Mouse (Mus musculus) liver, embryonic 16.5 days (tissue): ENCODE results near the gene Elovl6. TPM values are rescaled to one million over a fixed set of nuclear protein-coding genes. Genes with fewer than 3 reads are reported as not detected.
A peak's percentile ranks its signal among the peaks of the same experiment; 100 is the strongest.

ENCODE experiments used
- ATAC-seq: fragments of 200-750 bp; cut with Nextera tagmentation; 2 replicates; pipeline ENCODE4 v1.8.0; 2017; ENCODE audit warnings: low read depth, mild to moderate bottlenecking, moderate number of reproducible peaks, moderate library complexity
- H3K27ac ChIP-seq: fragments of 300-500 bp; sonication (generic); 2 replicates; pipeline ENCODE4 v1.5.1; 2014; ENCODE audit warnings: mild to moderate bottlenecking, low read length
- H3K27me3 ChIP-seq: fragments of 300-500 bp; sonication (generic); 2 replicates; pipeline ENCODE4 v1.6.1; 2014; ENCODE audit warnings: low read depth, low read length, mixed read lengths; ENCODE audit not compliant: control insufficient read depth, insufficient read depth
- H3K36me3 ChIP-seq: fragments of 300-500 bp; sonication (generic); 2 replicates; pipeline ENCODE4 v1.6.1; 2014; ENCODE audit warnings: mild to moderate bottlenecking; ENCODE audit not compliant: control insufficient read depth, insufficient read depth
- H3K4me1 ChIP-seq: fragments of 300-500 bp; sonication (generic); 2 replicates; pipeline ENCODE4 v1.6.1; 2014; ENCODE audit warnings: low read depth, low read length, mixed read lengths; ENCODE audit not compliant: control insufficient read depth
- H3K4me2 ChIP-seq: fragments of 300-500 bp; sonication (generic); 2 replicates; pipeline ENCODE4 v1.6.1; 2014; ENCODE audit warnings: low read depth, low read length, mixed read lengths
- H3K4me3 ChIP-seq: fragments of 300-500 bp; sonication (generic); 2 replicates; pipeline ENCODE4 v1.5.1; 2014; ENCODE audit warnings: low read depth, mild to moderate bottlenecking, low read length
- H3K9ac ChIP-seq: fragments of 300-500 bp; sonication (generic); 2 replicates; pipeline ENCODE4 v1.6.1; 2014; ENCODE audit warnings: low read depth, low read length
- H3K9me3 ChIP-seq: fragments of 300-500 bp; sonication (generic); replicated peaks from 2 replicates; pipeline ENCODE4 v1.6.1; 2016; ENCODE audit warnings: low read length; ENCODE audit not compliant: control insufficient read depth
- WGBS: fragments of 180-500 bp; shearing (Covaris S2); extraction: QIAGEN DNeasy Blood & Tissue Kit; methylation state at CpG from one replicate; pipeline ENCODE4 v1.1.7; 2014; ENCODE audit not compliant: insufficient replicate concordance; 5-methylcytosine and 5-hydroxymethylcytosine counted together
- polyA plus RNA-seq: library from polyadenylated mRNA; unstranded; fragments of >200 nt; fragmentation: Nextera tagmentation; extraction: Ambion mirVana; gene quantifications from 2 replicates; pipeline ENCODE4 v1.2.1, GENCODE M21; 2015

Gene Elovl6
- polyA plus RNA-seq, 1 experiment from 2014 or later = 15.0 TPM

GRCm38 (mm10) chr3:129613756-129614155 is 81.6 kb downstream of the Elovl6 start:
- Histone ChIP-seq H3K36me3 (no peaks in the 10 kb centered on the region), H3K9ac (no peak overlapping the region), H3K4me1 (no peaks in the 10 kb centered on the region; the same call in none of the 2 replicates), H3K4me3 (no peak overlapping the region), H3K27ac (peak overlapping the region; percentile 13; the same call in 1 of the 2 replicates), H3K9me3 (no peaks in the 10 kb centered on the region), H3K27me3 (no peaks in the 10 kb centered on the region), H3K4me2 (no peak overlapping the region)
- WGBS = 48% methylated on average over 7 of the region's 7 CpGs
- no peak for ATAC-seq

GRCm38 (mm10) chr3:129614216-129614615 is 82.1 kb downstream of the Elovl6 start:
- no peaks in the 10 kb centered on the region for H3K27me3 ChIP-seq
- no peaks in the 10 kb centered on the region for H3K36me3 ChIP-seq
- WGBS = 63% methylated on average over 2 of the region's 2 CpGs
- H3K9me3 ChIP-seq = no peaks in the 10 kb centered on the region
- no peak overlapping the region for H3K9ac ChIP-seq
- H3K4me1 ChIP-seq = no peaks in the 10 kb centered on the region; the same call in none of the 2 replicates
- no peak; the same call in 1 of the 2 replicates for ATAC-seq
- no peak overlapping the region for H3K27ac ChIP-seq
- no peak overlapping the region for H3K4me3 ChIP-seq
- H3K4me2 ChIP-seq = no peak overlapping the region

- no peak overlapping the region for H3K4me3 ChIP-seq
- no peak overlapping the region for H3K4me2 ChIP-seq
- H3K9me3 ChIP-seq = no peaks in the 10 kb centered on the region
- no peaks in the 10 kb centered on the region for H3K27me3 ChIP-seq
- H3K4me1 ChIP-seq = peaks cover 2% of the 10 kb centered on the region
- no peak for ATAC-seq
- no peaks in the 10 kb centered on the region for H3K36me3 ChIP-seq
- no peak overlapping the region for H3K9ac ChIP-seq
- 72% methylated on average over 11 of the region's 11 CpGs for WGBS
- H3K27ac ChIP-seq = no peak overlapping the region
Measured at GRCm38 (mm10) chr3:129617450-129617849, 85.3 kb downstream of the Elovl6 start.

GRCm38 (mm10) chr3:129619194-129619775 is 87.1 kb downstream of the Elovl6 start:
- Histone ChIP-seq H3K4me3 (no peak overlapping the region), H3K9me3 (no peaks in the 10 kb centered on the region), H3K4me1 (peaks cover 2% of the 10 kb centered on the region; the same call in 1 of the 2 replicates), H3K36me3 (no peaks in the 10 kb centered on the region), H3K4me2 (no peak overlapping the region), H3K27ac (no peak overlapping the region), H3K27me3 (no peaks in the 10 kb centered on the region), H3K9ac (no peak overlapping the region)
- no peak for ATAC-seq
- WGBS = 71% methylated on average over 16 of the region's 16 CpGs

GRCm38 (mm10) chr3:129620802-129621201 is 88.6 kb downstream of the Elovl6 start:
- no peaks in the 10 kb centered on the region for H3K9me3 ChIP-seq
- no peak for ATAC-seq

GRCm38 (mm10) chr3:129621255-129621654 is 89.1 kb downstream of the Elovl6 start:
- 48% methylated on average over 5 of the region's 5 CpGs for WGBS
- no peaks in the 10 kb centered on the region for H3K9me3 ChIP-seq
- no peak overlapping the region for H3K27ac ChIP-seq
- no peak overlapping the region for H3K9ac ChIP-seq
- no peaks in the 10 kb centered on the region for H3K27me3 ChIP-seq
- peaks cover 2% of the 10 kb centered on the region; the same call in 1 of the 2 replicates for H3K4me1 ChIP-seq
- H3K36me3 ChIP-seq = no peaks in the 10 kb centered on the region
- no peak for ATAC-seq
- H3K4me3 ChIP-seq = no peak overlapping the region
- no peak overlapping the region for H3K4me2 ChIP-seq

More at GRCm38 (mm10) chr3:129620802-129621201, 88.6 kb downstream of the Elovl6 start:
- 44% methylated on average over 3 of the region's 3 CpGs for WGBS
- Histone ChIP-seq H3K27me3 (no peaks in the 10 kb centered on the region), H3K4me3 (no peak overlapping the region), H3K4me1 (peaks cover 2% of the 10 kb centered on the region; the same call in 1 of the 2 replicates), H3K9ac (no peak overlapping the region), H3K4me2 (no peak overlapping the region), H3K36me3 (no peaks in the 10 kb centered on the region), H3K27ac (no peak overlapping the region)

GRCm38 (mm10) chr3:129622120-129622519 is 90.0 kb downstream of the Elovl6 start:
- Histone ChIP-seq H3K27ac (no peak overlapping the region), H3K9ac (no peak overlapping the region), H3K4me2 (no peak overlapping the region), H3K4me1 (peaks cover 2% of the 10 kb centered on the region; the same call in 1 of the 2 replicates), H3K9me3 (no peaks in the 10 kb centered on the region), H3K36me3 (no peaks in the 10 kb centered on the region), H3K27me3 (no peaks in the 10 kb centered on the region), H3K4me3 (no peak overlapping the region)
- no peak for ATAC-seq
- WGBS = 56% methylated on average over 9 of the region's 9 CpGs

- no peak for ATAC-seq
- H3K4me1 ChIP-seq = peaks cover 2% of the 10 kb centered on the region; the same call in 1 of the 2 replicates
- no peak overlapping the region for H3K4me2 ChIP-seq
- H3K9me3 ChIP-seq = no peaks in the 10 kb centered on the region
- no peak overlapping the region for H3K9ac ChIP-seq
- no peak overlapping the region for H3K27ac ChIP-seq
- H3K27me3 ChIP-seq = no peaks in the 10 kb centered on the region
- WGBS = 85% methylated on average over 5 of the region's 5 CpGs
- no peak overlapping the region for H3K4me3 ChIP-seq
- H3K36me3 ChIP-seq = no peaks in the 10 kb centered on the region
Measured at GRCm38 (mm10) chr3:129622705-129623104, 90.5 kb downstream of the Elovl6 start.

GRCm38 (mm10) chr3:129624193-129624805 is 92.1 kb downstream of the Elovl6 start:
- H3K4me1 ChIP-seq = peaks cover 2% of the 10 kb centered on the region; the same call in 1 of the 2 replicates
- H3K36me3 ChIP-seq = no peaks in the 10 kb centered on the region
- H3K27me3 ChIP-seq = no peaks in the 10 kb centered on the region
- H3K4me3 ChIP-seq = no peak overlapping the region
- H3K4me2 ChIP-seq = no peak overlapping the region
- 73% methylated on average over 10 of the region's 10 CpGs for WGBS
- H3K9ac ChIP-seq = no peak overlapping the region
- H3K9me3 ChIP-seq = no peaks in the 10 kb centered on the region
- no peak for ATAC-seq
- H3K27ac ChIP-seq = no peak overlapping the region
